Mouse (Mus musculus) embryonic facial prominence, embryonic 15.5 days (tissue): ENCODE results near the gene Tpsb2. TPM values are rescaled to one million over a fixed set of nuclear protein-coding genes. Genes with fewer than 3 reads are reported as not detected.
A peak's percentile ranks its signal among the peaks of the same experiment; 100 is the strongest.

ENCODE experiments used
- ATAC-seq: fragments of 200-750 bp; cut with Nextera tagmentation; 2 replicates; pipeline ENCODE4 v1.8.0; 2017; ENCODE audit warnings: low read depth, moderate TSS enrichment; ENCODE audit not compliant: insufficient number of reproducible peaks, low FRiP score, low TSS enrichment
- H3K27ac ChIP-seq: fragments of 300-500 bp; sonication (generic); replicated peaks from 2 replicates; pipeline ENCODE4 v1.5.1; 2015; ENCODE audit warnings: mild to moderate bottlenecking, inconsistent platforms
- H3K27me3 ChIP-seq: fragments of 300-500 bp; sonication (generic); 2 replicates; pipeline ENCODE4 v1.6.1; 2015; ENCODE audit warnings: inconsistent platforms
- H3K36me3 ChIP-seq: fragments of 300-500 bp; sonication (generic); 2 replicates; pipeline ENCODE4 v1.6.1; 2015; ENCODE audit warnings: mild to moderate bottlenecking, inconsistent platforms
- H3K4me1 ChIP-seq: fragments of 300-500 bp; sonication (generic); 2 replicates; pipeline ENCODE4 v1.6.1; 2015; ENCODE audit warnings: inconsistent platforms
- H3K4me2 ChIP-seq: fragments of 300-500 bp; sonication (generic); replicated peaks from 2 replicates; pipeline ENCODE4 v1.6.1; 2015; ENCODE audit warnings: mild to moderate bottlenecking, inconsistent platforms
- H3K4me3 ChIP-seq: fragments of 300-500 bp; sonication (generic); replicated peaks from 2 replicates; pipeline ENCODE4 v1.5.1; 2015; ENCODE audit warnings: mild to moderate bottlenecking, inconsistent platforms
- H3K9ac ChIP-seq: fragments of 300-500 bp; sonication (generic); 2 replicates; pipeline ENCODE4 v1.6.1; 2015; ENCODE audit warnings: inconsistent platforms
- H3K9me3 ChIP-seq: fragments of 300-500 bp; sonication (generic); replicated peaks from 2 replicates; pipeline ENCODE4 v1.6.1; 2016; ENCODE audit warnings: inconsistent platforms
- WGBS: fragments of 180-500 bp; shearing (Covaris S2); methylation state at CpG from one replicate; pipeline ENCODE4 v1.1.7; 2015; 5-methylcytosine and 5-hydroxymethylcytosine counted together
- polyA plus RNA-seq: library from polyadenylated mRNA; unstranded; fragments of >200 nt; fragmentation: Nextera tagmentation; extraction: Ambion mirVana; gene quantifications from 2 replicates; pipeline ENCODE4 v1.2.1, GENCODE M21; 2015

Tpsb2 gene
- polyA plus RNA-seq, 1 experiment from 2014 or later: 167 TPM

- no peak within 1 kb of the TSS for H3K9ac ChIP-seq
- no peaks in the 10 kb centered on the region for H3K36me3 ChIP-seq
- H3K27ac ChIP-seq: no peak within 1 kb of the TSS
- 0 out of 2 replicates have a peak, but pooled peaks cover 4% of the 10 kb centered on the region for H3K4me1 ChIP-seq
- ATAC-seq: no peak
- WGBS: 80% methylated on average over 3 of the region's 3 CpGs
- H3K4me2 ChIP-seq: no peak within 1 kb of the TSS
- no peaks in the 10 kb centered on the region for H3K9me3 ChIP-seq
- H3K27me3 ChIP-seq: no peaks in the 10 kb centered on the region
- H3K4me3 ChIP-seq: no peak within 1 kb of the TSS
These were observed 2.9 kb downstream of the Tpsb2 start, which contains the start of gene Tpsg1 for GRCm38 (mm10) chr17:25368973-25369372. Gene Tpsg1, plus strand, starts transcription at chr17:25369273.

- H3K4me1 ChIP-seq: 0 out of 2 replicates have a peak, but pooled peaks cover 6% of the 10 kb centered on the region
- no peak overlapping the region for H3K27ac ChIP-seq
- no peaks in the 10 kb centered on the region for H3K27me3 ChIP-seq
- no peak overlapping the region for H3K4me2 ChIP-seq
- WGBS: 76% methylated on average over 8 of the region's 8 CpGs
- peaks cover 6% of the 10 kb centered on the region; the same call in 1 of the 2 replicates for H3K36me3 ChIP-seq
- H3K9me3 ChIP-seq: no peaks in the 10 kb centered on the region
- H3K4me3 ChIP-seq: no peak overlapping the region
- no peak overlapping the region for H3K9ac ChIP-seq
- ATAC-seq: no peak
These were observed 6.4 kb downstream of the Tpsb2 start for GRCm38 (mm10) chr17:25372491-25372890.

- Histone ChIP-seq H3K9ac (no peak overlapping the region), H3K36me3 (peaks cover 12% of the 10 kb centered on the region; the same call in 1 of the 2 replicates), H3K4me1 (0 out of 2 replicates have a peak, but pooled peaks cover 6% of the 10 kb centered on the region), H3K27me3 (no peaks in the 10 kb centered on the region), H3K27ac (no peak overlapping the region), H3K4me3 (no peak overlapping the region), H3K4me2 (no peak overlapping the region), H3K9me3 (no peaks in the 10 kb centered on the region)
- no peak for ATAC-seq
- 39% methylated on average over 9 of the region's 9 CpGs for WGBS
These were observed 7.9 kb downstream of the Tpsb2 start for GRCm38 (mm10) chr17:25374011-25374410.

GRCm38 (mm10) chr17:25394526-25394925 lies 28.4 kb downstream of the Tpsb2 start:
- no peak for ATAC-seq
- WGBS: 76% methylated on average over 4 of the region's 4 CpGs
- no peaks in the 10 kb centered on the region for H3K27me3 ChIP-seq
- H3K4me1 ChIP-seq: peaks cover 10% of the 10 kb centered on the region; the same call in 1 of the 2 replicates
- H3K4me3 ChIP-seq: no peak overlapping the region
- H3K36me3 ChIP-seq: peaks cover 12% of the 10 kb centered on the region
- no peak overlapping the region for H3K4me2 ChIP-seq
- H3K9ac ChIP-seq: no peak overlapping the region
- H3K27ac ChIP-seq: no peak overlapping the region
- H3K9me3 ChIP-seq: no peaks in the 10 kb centered on the region

- no peak overlapping the region for H3K9ac ChIP-seq
- no peak overlapping the region for H3K4me2 ChIP-seq
- no peaks in the 10 kb centered on the region for H3K9me3 ChIP-seq
- H3K4me1 ChIP-seq: peaks cover 10% of the 10 kb centered on the region; the same call in 1 of the 2 replicates
- 33% methylated on average over 14 of the region's 14 CpGs for WGBS
- H3K36me3 ChIP-seq: peaks cover 3% of the 10 kb centered on the region; the same call in 1 of the 2 replicates
- H3K27me3 ChIP-seq: no peaks in the 10 kb centered on the region
- H3K4me3 ChIP-seq: no peak overlapping the region
- H3K27ac ChIP-seq: no peak overlapping the region
- ATAC-seq: peak; percentile 24; the same call in 1 of the 2 replicates
These were observed 31.9 kb downstream of the Tpsb2 start for GRCm38 (mm10) chr17:25397804-25398519.

- Histone ChIP-seq H3K36me3 (peaks cover 3% of the 10 kb centered on the region; the same call in 1 of the 2 replicates), H3K9me3 (no peaks in the 10 kb centered on the region), H3K4me2 (no peak overlapping the region), H3K4me1 (peaks cover 10% of the 10 kb centered on the region; the same call in 1 of the 2 replicates), H3K27ac (no peak overlapping the region), H3K27me3 (no peaks in the 10 kb centered on the region), H3K4me3 (no peak overlapping the region), H3K9ac (no peak overlapping the region)
- no peak for ATAC-seq
- 41% methylated on average over 13 of the region's 13 CpGs for WGBS
These were observed 32.4 kb downstream of the Tpsb2 start for GRCm38 (mm10) chr17:25398520-25398838.

GRCm38 (mm10) chr17:25400443-25400842 lies 34.3 kb downstream of the Tpsb2 start:
- 5% methylated on average over 7 of the region's 7 CpGs for WGBS
- Histone ChIP-seq H3K9ac (no peak overlapping the region), H3K9me3 (no peaks in the 10 kb centered on the region), H3K27ac (no peak overlapping the region), H3K4me2 (no peak overlapping the region), H3K4me3 (no peak overlapping the region), H3K36me3 (peaks cover 3% of the 10 kb centered on the region; the same call in 1 of the 2 replicates), H3K27me3 (no peaks in the 10 kb centered on the region), H3K4me1 (peaks cover 20% of the 10 kb centered on the region)
- no peak for ATAC-seq

- Histone ChIP-seq H3K4me2 (no peak overlapping the region), H3K9me3 (no peaks in the 10 kb centered on the region)
- 32% methylated on average over 4 of the region's 4 CpGs for WGBS
These were observed 35.4 kb downstream of the Tpsb2 start for GRCm38 (mm10) chr17:25401491-25401890.

GRCm38 (mm10) chr17:25402224-25402623 lies 36.1 kb downstream of the Tpsb2 start:
- no peak overlapping the region for H3K9ac ChIP-seq
- no peak overlapping the region for H3K27ac ChIP-seq
- no peak overlapping the region for H3K4me3 ChIP-seq
- H3K36me3 ChIP-seq: no peaks in the 10 kb centered on the region
- no peaks in the 10 kb centered on the region for H3K9me3 ChIP-seq
- H3K4me1 ChIP-seq: peaks cover 38% of the 10 kb centered on the region
- no peaks in the 10 kb centered on the region for H3K27me3 ChIP-seq
- WGBS: 81% methylated on average over 13 of the region's 13 CpGs
- H3K4me2 ChIP-seq: no peak overlapping the region
- ATAC-seq: no peak

More at GRCm38 (mm10) chr17:25401491-25401890, 35.4 kb downstream of the Tpsb2 start:
- Histone ChIP-seq H3K4me3 (no peak overlapping the region), H3K36me3 (peaks cover 3% of the 10 kb centered on the region; the same call in 1 of the 2 replicates), H3K9ac (no peak overlapping the region), H3K27me3 (no peaks in the 10 kb centered on the region), H3K4me1 (peaks cover 31% of the 10 kb centered on the region), H3K27ac (no peak overlapping the region)
- ATAC-seq: no peak

- no peak overlapping the region for H3K27ac ChIP-seq
- ATAC-seq: no peak
- whole genome bisulfite sequencing: 41% methylated on average over 3 of the region's 3 CpGs
- H3K9me3 ChIP-seq: no peaks in the 10 kb centered on the region
- H3K4me3 ChIP-seq: no peak overlapping the region
- H3K4me2 ChIP-seq: no peak overlapping the region
- H3K27me3 ChIP-seq: no peaks in the 10 kb centered on the region
- no peak overlapping the region for H3K9ac ChIP-seq
- no peaks in the 10 kb centered on the region for H3K36me3 ChIP-seq
- H3K4me1 ChIP-seq: peaks cover 36% of the 10 kb centered on the region
These were observed 38.1 kb downstream of the Tpsb2 start for GRCm38 (mm10) chr17:25404190-25404589.

GRCm38 (mm10) chr17:25405224-25405895 lies 39.3 kb downstream of the Tpsb2 start:
- Histone ChIP-seq H3K36me3 (no peaks in the 10 kb centered on the region), H3K27ac (no peak overlapping the region), H3K4me2 (no peak overlapping the region), H3K9me3 (no peaks in the 10 kb centered on the region), H3K9ac (no peak overlapping the region), H3K4me1 (peaks cover 48% of the 10 kb centered on the region), H3K4me3 (no peak overlapping the region), H3K27me3 (no peaks in the 10 kb centered on the region)
- 15% methylated on average over 10 of the region's 10 CpGs for WGBS
- no peak; the same call in 1 of the 2 replicates for ATAC-seq
